In the genomic region with DNA sequence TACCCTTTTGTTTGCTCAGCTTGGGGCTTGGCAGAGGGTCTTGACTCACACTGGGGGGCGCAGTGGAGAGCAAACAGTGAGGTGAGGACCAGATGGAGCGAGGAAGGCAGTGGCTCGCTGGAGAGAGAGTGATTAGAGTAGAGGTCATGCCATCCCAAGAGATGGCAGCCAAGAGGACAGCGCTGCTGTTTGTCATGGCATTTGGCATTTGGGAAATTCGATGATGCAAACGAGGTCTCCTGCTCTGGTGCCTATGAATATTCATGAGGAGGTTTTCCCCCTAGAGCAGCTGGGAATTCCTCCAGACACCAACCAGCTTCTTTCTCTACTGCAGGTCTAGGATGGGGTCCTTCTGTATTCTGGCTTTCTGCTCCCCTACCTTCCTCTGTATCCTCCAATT, we compare ENCODE assay signal across 17 mouse cellular contexts.
A peak's percentile ranks its signal among the peaks of the same experiment; 100 is the strongest.
DNase-seq lines count a peak whose midpoint lies in the region; ATAC-seq and TF ChIP-seq lines count a peak whose summit lies in the region.
"Had no signal": no experiment of that assay in that cellular context is flagged by ENCODE, and none has a peak within 500 bp of the region (broad histone marks: within the 10 kb centered on the region; RNA-seq: fewer than 3 reads in every experiment).

No protein-coding gene starts in this region.

- H3K4me3 ChIP-seq in ES-Bruce4 (ENCODE audit: low read depth, low read length), result no peak overlapping the region
- no peak overlapping the region for H3K4me3 ChIP-seq in forebrain, embryonic 15.5 days
- H3K4me3 ChIP-seq in hindbrain, postnatal 0 days (ENCODE audit: low read length), result no peak overlapping the region
- H3K4me3 ChIP-seq: embryonic facial prominence, embryonic 15.5 days; heart, embryonic 15.5 days had no signal

- H3K9me3 ChIP-seq in ES-Bruce4 (replicated peaks; ENCODE audit: control insufficient read depth, insufficient read depth, low read length, poor library complexity, severe bottlenecking), result no peaks in the 10 kb centered on the region
- H3K9me3 ChIP-seq in forebrain, embryonic 15.5 days, result no peaks in the 10 kb centered on the region
- no peaks in the 10 kb centered on the region for H3K9me3 ChIP-seq in hindbrain, postnatal 0 days (ENCODE audit: low read length)
- H3K9me3 ChIP-seq: embryonic facial prominence, embryonic 15.5 days; heart, embryonic 15.5 days had no signal

- DNase-seq in ES-CJ7 (ENCODE audit: low read depth, low spot score) (peak; percentile 14), adipocyte (ENCODE audit: low spot score) (no peak)
- DNase-seq in hindbrain, postnatal 0 days (ENCODE audit: low spot score), result peak; percentile 31
- no peak for DNase-seq in natural killer cell, adult 2 months (ENCODE audit: low spot score in 2 of 2)
- no peak for DNase-seq in urinary bladder, postnatal 36 days (ENCODE audit: low spot score in 2 of 2)
- DNase-seq: adrenal gland, postnatal 14 days; kidney, postnatal 10 days; lung, postnatal 36 days; right cerebral cortex, postnatal 4 days; thymus, adult 2 months had no signal

- peak overlapping the region; percentile 17; the same call in 1 of the 2 replicates for H3K4me2 ChIP-seq in forebrain, embryonic 15.5 days (replicated peaks)
- no peak overlapping the region for H3K4me2 ChIP-seq in hindbrain, postnatal 0 days (ENCODE audit: low read depth, low read length)
- H3K4me2 ChIP-seq: embryonic facial prominence, embryonic 15.5 days; heart, embryonic 15.5 days had no signal

- WGBS in forebrain, embryonic 15.5 days, result 3% methylated on average over 6 of the region's 6 CpGs
- 7% methylated on average over 6 of the region's 6 CpGs for WGBS in hindbrain, postnatal 0 days

- TF ChIP-seq EP300 in ES-Bruce4 (IDR thresholded peaks at IDR 0.05; ENCODE audit: insufficient read depth, low read depth, low read length), result no peak

- H3K27me3 ChIP-seq in ES-Bruce4 (ENCODE audit: control insufficient read depth, insufficient read depth, low read length, poor library complexity, severe bottlenecking), result no peaks in the 10 kb centered on the region; the same call in 1 of the 2 replicates
- no peaks in the 10 kb centered on the region for H3K27me3 ChIP-seq in forebrain, embryonic 15.5 days
- no peaks in the 10 kb centered on the region for H3K27me3 ChIP-seq in hindbrain, postnatal 0 days (ENCODE audit: insufficient read depth, low read length)
- H3K27me3 ChIP-seq: CH12.LX; embryonic facial prominence, embryonic 15.5 days had no signal

- no peaks in the 10 kb centered on the region for H3K4me1 ChIP-seq in ES-Bruce4 (ENCODE audit: control insufficient read depth, insufficient read depth, low read length)
- H3K4me1 ChIP-seq in forebrain, embryonic 15.5 days, result peaks cover 14% of the 10 kb centered on the region
- H3K4me1 ChIP-seq in hindbrain, postnatal 0 days (ENCODE audit: insufficient read depth, low read length), result no peaks in the 10 kb centered on the region
- H3K4me1 ChIP-seq: embryonic facial prominence, embryonic 15.5 days had no signal

- TF ChIP-seq POLR2A in ES-Bruce4 (IDR thresholded peaks at IDR 0.05; ENCODE audit: insufficient read depth, low read length), result no peak

- no peak overlapping the region for H3K27ac ChIP-seq in ES-Bruce4 (ENCODE audit: insufficient read depth, low read length)
- H3K27ac ChIP-seq in forebrain, embryonic 15.5 days (replicated peaks), result no peak overlapping the region
- H3K27ac ChIP-seq in hindbrain, postnatal 0 days, result no peak overlapping the region
- H3K27ac ChIP-seq: embryonic facial prominence, embryonic 15.5 days; heart, embryonic 15.5 days; liver, embryonic 14.5 days had no signal

- peak; percentile 31 for TF ChIP-seq CTCF in ES-Bruce4 (IDR thresholded peaks at IDR 0.05; ENCODE audit: low read depth, low read length)
- TF ChIP-seq CTCF in hindbrain, postnatal 0 days (IDR thresholded peaks at IDR 0.05; ENCODE audit: low read depth), result no peak

- H3K9ac ChIP-seq in ES-Bruce4 (ENCODE audit: low read depth, poor library complexity, severe bottlenecking), result no peak overlapping the region
- H3K9ac ChIP-seq in forebrain, embryonic 15.5 days (replicated peaks), result no peak overlapping the region
- H3K9ac ChIP-seq in hindbrain, postnatal 0 days (replicated peaks; ENCODE audit: low read length), result no peak overlapping the region
- H3K9ac ChIP-seq: embryonic facial prominence, embryonic 15.5 days; heart, embryonic 15.5 days; liver, embryonic 14.5 days had no signal

- peak; percentile 51; the same call in 1 of the 2 replicates for ATAC-seq in forebrain, embryonic 15.5 days (replicated peaks)
- peak; percentile 24; the same call in 1 of the 2 replicates for ATAC-seq in hindbrain, postnatal 0 days
- ATAC-seq: inflammation-experienced regulatory T-cells, adult 6 months had no signal

- no peaks in the 10 kb centered on the region for H3K36me3 ChIP-seq in ES-Bruce4 (ENCODE audit: control insufficient read depth, insufficient read depth, low read length, poor library complexity, severe bottlenecking)
- H3K36me3 ChIP-seq in forebrain, embryonic 15.5 days, result no peaks in the 10 kb centered on the region
- no peaks in the 10 kb centered on the region for H3K36me3 ChIP-seq in hindbrain, postnatal 0 days (ENCODE audit: insufficient read depth, low read length)
- H3K36me3 ChIP-seq: embryonic facial prominence, embryonic 15.5 days; heart, embryonic 15.5 days had no signal

Comparison
In these comparisons a context has a peak if more than half of its experiments do, and no peak if none do; other contexts are left out.
1. DNase-seq: peak in ES-CJ7 (single experiment) and hindbrain, postnatal 0 days (single experiment); none in natural killer cell, adult 2 months (0 of 2), adipocyte (single experiment) and urinary bladder, postnatal 36 days (0 of 2).